Mouse (Mus musculus) liver, adult 2 months (tissue): ENCODE measurements around the gene Srpx.

Experiments used
- CTCF ChIP-seq: fragments of 200-500 bp; IDR thresholded peaks from 2 replicates; pipeline ENCODE4 v1.5.1; 2011; ENCODE audit warnings: low read depth, low read length, control low read depth
- POLR2A ChIP-seq: fragments of 200-500 bp; IDR thresholded peaks from 2 replicates; pipeline ENCODE4 v1.6.1; 2011; ENCODE audit warnings: low read length, control low read depth; ENCODE audit not compliant: insufficient read depth; ENCODE audit errors: extremely low read depth

DNA sequence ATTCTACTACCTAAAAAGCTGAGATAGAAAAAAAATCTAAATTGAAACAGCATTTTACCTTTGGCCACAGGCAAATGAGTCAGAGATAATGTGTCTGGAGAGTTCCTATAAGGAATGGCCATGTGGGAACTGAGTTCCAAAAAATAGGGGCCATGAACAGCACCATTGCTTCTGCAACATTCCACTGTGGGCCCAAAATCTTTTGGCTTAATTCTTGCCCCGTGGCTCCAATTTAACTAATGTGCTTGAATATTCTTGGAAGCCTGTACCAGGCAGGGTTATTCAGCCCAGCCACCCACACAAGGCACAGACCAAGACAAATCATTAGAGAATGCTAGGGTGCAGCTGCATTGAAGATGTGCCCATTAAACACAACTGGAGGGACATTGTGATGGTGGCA is 6.8 kb downstream of the Srpx start:
- no peak for TF ChIP-seq CTCF
- TF ChIP-seq POLR2A = no peak
